Mouse (Mus musculus) cerebellum, adult 9-10 months (tissue): ENCODE data around the gene Hist1h4b.
A peak's percentile ranks its signal among the peaks of the same experiment; 100 is the strongest.
"Not testable (repeated sequence)": the region's sequence is repeated elsewhere in the genome, so short reads cannot be mapped to it uniquely, and the experiment has no call there.

Experiments used
- DNase-seq: peaks from one replicate; pipeline ENCODE4 v3.0.0; 2022

Hist1h4b gene

DNA sequence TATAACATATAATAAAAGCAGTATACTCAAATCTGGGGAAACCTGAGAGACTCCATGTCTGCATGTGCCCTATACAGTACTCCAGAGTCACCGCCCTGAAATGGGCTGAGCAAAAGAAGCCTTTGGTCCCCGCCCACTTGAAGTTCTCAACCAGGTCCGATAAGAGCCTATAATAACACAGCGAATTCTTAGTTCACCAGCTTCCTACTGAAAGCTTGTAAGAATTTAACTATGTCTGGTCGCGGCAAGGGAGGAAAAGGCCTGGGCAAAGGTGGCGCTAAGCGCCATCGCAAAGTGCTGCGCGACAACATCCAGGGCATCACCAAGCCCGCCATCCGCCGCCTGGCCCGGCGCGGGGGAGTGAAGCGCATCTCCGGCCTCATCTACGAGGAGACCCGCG is at the start of gene Hist1h4b:
Gene Hist1h4b, plus strand, starts transcription at position 224 of the 400 bp plus-strand sequence.
- DNase-seq: peak; percentile 95

DNA sequence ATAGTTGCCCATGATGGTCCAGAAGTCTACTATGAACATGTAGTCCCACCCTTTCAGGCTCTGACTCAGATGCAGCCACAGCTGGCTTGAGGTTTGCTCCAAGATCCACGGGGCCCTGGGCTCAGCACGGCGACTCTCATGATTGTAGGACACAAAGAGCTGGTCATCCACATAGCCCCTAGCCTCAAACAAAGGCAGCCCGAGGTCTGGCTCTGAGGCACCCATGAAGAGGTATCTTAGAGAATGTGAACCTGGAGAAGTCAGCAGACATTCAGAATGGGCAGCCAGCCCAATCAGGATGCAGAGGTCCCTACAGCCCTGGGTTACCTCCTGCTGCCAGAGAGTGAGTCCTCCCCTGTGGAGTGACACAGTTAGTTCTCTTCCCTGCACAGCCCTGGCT is 48.8 kb upstream of the Hist1h4b start:
- no peak for DNase-seq

DNA sequence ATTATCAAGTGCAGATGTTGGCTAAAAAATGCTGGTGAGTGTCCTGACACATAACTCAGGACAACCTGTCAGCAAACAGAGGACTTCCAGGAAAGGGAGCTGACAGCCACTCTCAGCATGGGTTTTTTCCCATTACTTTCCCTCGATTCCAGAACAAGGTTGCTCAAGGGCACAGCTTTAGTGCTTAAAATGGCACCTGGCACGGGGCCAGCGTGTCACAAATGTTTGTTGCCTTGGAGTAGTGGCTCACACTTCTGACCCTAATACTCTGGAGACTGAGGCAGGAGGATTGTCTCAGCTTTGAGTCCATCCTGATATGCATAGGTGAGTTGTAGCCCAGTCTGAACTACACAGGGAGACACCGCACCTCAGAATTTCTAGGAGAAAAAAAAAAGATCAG is 48.2 kb upstream of the Hist1h4b start:
- DNase-seq: no peak

GRCm38 (mm10) chr13:23709714-23710373 is 47.0 kb upstream of the Hist1h4b start:
- no peak for DNase-seq

DNA sequence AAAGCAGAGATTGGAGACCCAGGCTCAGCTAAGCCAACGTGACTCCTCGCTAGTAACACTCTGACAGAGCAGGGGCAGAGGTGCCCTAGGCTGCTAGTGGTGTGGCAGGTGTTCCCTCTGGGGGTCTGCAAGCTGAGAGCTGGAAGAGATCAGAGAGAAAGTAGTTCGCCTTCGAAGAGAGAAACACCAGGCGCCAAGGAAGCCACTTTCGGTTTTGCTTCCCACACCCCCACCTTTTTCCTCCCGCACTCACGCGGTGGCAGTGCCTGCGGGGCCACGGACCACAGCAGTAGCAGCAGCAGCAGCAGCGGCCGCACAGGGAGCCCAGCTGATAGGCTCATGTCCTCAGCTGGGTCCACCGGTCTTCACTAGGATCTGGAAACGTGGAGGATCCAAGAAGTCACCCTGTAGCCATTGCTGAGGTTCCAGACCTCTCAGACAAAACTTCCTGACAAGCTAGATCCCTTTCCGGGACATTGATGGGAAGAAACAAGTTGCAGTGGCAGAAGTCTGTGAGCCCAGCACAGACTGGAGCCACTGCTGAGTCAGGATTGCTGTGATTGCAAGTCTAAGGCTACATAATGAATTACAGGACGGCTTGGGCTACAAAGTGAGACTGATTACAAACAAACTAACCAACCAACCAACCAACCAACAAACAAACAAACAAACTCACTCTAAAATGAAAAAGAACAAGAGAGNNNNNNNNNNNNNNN is 46.3 kb upstream of the Hist1h4b start, which contains the start of gene Hfe:
Gene Hfe, minus strand, starts transcription at position 481 of the 716 bp plus-strand sequence.
- no peak for DNase-seq

GRCm38 (mm10) chr13:23716261-23717042 is 40.4 kb upstream of the Hist1h4b start:
- DNase-seq: no peak

GRCm38 (mm10) chr13:23717176-23717575 is 39.6 kb upstream of the Hist1h4b start:
- no peak for DNase-seq

- not testable (repeated sequence) for DNase-seq
These were observed 39.1 kb upstream of the Hist1h4b start for GRCm38 (mm10) chr13:23717593-23718245.

DNA sequence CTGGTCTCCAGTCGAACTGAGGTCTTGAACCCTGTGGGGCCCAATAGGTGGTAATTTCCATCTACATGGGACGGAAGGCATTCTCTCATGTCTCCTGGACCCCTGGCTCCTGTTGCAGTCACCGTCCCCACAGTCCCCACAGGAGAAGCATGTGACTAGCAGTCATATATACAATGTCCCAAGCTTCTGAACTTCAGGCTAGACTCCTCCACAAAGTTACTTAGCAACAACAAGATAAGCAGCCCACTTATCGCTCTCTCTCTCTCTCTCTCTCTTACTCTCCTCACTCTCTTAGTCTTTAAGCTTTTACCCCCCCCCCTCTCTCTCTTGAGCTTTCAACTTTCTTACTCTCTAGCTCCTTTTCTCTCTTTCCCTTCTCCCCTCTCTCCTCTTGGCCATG is 32.6 kb upstream of the Hist1h4b start:
- no peak for DNase-seq

DNA sequence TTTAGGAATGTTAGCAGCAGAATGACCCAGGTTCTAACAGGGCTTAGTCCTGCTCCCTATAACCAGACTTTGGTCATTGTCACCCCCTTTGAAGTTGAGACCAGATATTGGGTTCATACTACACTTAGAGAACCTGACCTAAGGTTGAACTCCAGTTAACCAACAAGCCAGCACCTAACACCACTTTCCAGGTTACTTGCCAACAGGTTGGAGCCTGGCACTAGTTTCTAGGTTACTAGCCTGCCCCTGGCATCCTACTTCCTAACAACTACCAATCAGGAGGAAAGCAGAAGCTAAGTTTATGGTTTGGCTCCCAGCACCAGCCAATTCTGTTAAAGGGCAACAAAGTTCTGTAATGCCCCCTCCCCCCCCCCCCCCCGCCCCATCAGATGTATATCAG is 31.6 kb upstream of the Hist1h4b start:
- DNase-seq: no peak

GRCm38 (mm10) chr13:23728472-23729191 is 28.2 kb upstream of the Hist1h4b start:
- DNase-seq: no peak

DNA sequence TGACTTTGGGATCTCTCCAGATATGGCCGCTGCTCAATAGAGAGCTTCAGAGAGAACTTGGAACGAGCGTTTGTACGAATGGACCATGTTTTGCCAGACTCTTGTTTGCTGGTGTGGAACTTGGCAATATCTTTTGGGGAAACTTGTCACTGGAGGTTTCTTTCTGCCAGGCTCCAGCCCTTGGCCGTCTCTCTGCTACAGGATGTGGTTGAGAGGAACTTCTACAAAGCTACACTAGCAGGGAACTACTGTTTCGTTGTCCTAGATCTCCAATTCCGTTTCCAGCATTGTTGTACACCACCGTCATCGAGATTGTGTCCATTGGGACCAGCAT is 27.7 kb upstream of the Hist1h4b start:
- no peak for DNase-seq

DNA sequence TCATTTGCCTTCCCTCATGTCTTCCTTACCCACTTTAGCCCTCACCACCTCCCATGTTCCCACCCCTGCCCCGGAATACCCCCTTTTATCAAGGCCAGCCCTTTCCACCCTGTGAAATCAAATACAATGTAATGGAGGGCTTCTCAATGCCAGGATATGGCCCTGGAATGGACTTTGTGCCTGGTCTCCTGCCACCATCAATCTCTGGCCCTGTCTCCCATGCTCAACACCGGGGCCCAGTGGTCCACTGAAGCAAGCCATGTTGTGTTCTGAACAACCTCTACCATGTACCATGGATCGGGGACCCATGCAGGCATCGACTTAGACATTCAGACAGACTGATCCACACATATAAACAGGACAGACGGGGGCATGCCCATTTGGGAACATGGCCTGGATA is 27.1 kb upstream of the Hist1h4b start:
- no peak for DNase-seq

- DNase-seq: no peak
These were observed 26.3 kb upstream of the Hist1h4b start for GRCm38 (mm10) chr13:23730479-23730878.

DNA sequence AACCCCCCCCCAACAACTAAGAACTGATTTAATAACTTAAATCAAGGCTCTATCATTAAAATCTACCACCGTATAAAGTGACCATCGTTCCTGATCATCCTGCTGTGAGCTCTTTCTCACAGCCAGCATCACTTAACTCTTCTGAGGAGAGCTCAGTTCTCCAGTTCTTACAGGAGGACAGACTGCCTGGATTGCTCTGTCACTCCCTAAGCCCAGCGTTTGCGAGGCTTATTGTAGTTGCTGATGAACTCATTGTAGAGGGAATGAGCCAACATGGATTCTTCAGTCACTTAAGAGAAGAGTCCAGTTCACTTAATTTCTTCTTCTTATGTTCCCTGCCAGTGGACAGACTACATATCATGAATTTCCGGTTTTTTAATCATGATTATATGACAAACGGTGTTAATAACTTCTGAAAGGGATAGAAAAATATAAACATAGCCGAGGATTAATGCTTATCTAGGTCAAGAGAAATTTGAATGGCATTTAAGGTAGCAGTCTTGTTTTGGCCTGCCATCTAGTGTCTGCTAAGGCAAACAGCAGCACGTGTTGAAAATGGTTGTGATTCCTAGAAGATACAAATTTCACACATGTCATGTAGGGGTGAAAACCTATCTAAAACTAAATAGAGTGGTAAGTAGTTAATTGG is 24.5 kb upstream of the Hist1h4b start:
- peak; percentile 61 for DNase-seq

DNA sequence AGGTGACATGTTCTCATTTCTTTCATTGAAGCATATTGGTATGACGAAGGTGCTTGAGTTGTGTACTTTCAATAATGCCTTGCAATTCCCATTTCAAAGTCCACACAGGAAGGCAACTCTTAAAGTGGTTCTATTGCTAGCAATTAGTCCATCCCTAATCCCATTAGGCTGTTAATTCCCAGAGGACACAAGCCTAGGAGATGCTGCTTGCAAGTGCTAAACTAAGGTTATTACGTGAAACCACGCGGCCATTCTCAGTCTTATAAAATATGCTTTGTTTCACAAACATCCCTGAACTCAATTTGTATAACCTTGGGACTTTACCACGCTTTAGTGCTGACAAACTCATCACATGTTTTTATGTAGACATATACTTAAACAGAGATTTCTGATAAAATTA is 19.7 kb upstream of the Hist1h4b start:
- peak; percentile 13 for DNase-seq

DNA sequence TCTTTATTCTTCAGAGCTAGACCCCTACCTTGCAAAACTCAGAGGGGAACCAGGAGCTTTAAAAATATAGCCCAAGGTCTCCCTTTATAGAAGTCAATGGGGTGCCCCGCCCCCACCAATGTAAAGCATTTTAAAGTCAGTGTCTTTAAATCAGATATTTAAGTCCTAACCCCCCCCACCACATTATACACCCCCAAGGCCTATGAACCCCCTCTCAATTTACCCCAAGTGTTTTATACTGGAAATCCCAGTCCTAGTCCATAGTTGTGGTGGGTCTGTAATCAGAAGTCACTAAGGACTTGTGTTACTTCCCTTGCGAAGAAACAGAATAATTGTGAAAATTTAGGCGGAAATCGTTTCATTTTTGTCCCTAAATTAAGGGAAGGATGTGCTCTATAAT is 18.8 kb upstream of the Hist1h4b start:
- peak; percentile 38 for DNase-seq

GRCm38 (mm10) chr13:23738677-23739068 is 18.1 kb upstream of the Hist1h4b start, which contains the start of gene Hist1h1c:
Hist1h1c (plus strand) TSS chr13:23738808.
- peak; percentile 83 for DNase-seq

DNA sequence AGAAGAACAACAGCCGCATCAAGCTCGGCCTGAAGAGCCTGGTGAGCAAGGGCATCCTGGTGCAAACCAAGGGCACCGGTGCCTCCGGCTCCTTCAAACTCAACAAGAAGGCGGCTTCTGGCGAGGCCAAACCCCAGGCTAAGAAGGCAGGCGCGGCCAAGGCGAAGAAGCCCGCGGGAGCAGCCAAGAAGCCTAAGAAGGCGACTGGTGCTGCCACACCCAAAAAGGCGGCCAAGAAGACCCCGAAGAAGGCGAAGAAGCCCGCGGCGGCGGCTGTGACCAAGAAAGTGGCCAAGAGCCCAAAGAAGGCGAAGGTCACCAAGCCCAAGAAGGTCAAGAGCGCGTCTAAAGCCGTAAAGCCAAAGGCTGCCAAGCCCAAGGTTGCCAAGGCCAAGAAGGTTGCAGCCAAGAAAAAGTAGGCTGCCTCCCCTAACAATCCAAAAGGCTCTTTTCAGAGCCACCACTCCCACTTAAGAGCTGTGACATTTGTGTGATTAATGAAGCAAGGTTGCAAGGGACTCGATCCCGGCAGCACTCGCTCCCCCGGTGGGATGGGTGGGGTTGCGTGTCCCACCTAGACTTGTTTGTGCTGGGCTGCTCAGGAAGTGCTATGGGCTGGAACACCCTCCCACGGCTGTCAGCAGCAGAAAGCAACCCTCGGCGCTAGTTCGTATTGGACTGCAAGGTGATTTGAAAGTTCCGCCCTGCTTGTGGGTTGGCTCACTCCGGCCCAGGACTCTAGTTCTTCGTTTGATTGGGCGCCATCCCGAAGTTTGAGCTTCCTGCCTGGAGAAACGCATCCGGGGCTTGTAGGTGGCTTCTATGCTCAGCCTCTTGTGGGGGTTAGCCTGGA is 17.5 kb upstream of the Hist1h4b start:
- peak; percentile 93 for DNase-seq

DNA sequence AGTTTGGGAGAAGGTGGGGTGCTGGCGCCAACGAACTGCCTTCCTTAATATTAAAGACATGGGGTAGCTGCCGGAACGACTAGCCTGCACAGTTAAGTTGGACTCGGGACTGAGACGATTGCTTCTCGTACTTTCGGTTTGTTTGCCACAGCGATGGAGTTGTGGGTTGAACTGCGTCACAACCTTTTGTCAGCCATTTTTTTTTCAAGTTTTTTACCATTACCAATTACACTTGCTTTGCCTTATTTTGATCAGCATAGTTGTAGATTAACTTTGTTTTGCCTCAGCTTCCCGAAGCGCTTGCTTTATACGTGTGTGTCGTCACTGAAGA is 16.9 kb upstream of the Hist1h4b start:
- no peak for DNase-seq

GRCm38 (mm10) chr13:23740256-23740840 is 16.5 kb upstream of the Hist1h4b start:
- DNase-seq: peak; percentile 23
